Mouse (Mus musculus): ENCODE results near the gene Olfr1247. TPM values are rescaled to one million over a fixed set of nuclear protein-coding genes. Genes with fewer than 3 reads are reported as not detected.

The Olfr1247 gene
- not detected in 2 replicates for polyA plus RNA-seq (2012)

DNA sequence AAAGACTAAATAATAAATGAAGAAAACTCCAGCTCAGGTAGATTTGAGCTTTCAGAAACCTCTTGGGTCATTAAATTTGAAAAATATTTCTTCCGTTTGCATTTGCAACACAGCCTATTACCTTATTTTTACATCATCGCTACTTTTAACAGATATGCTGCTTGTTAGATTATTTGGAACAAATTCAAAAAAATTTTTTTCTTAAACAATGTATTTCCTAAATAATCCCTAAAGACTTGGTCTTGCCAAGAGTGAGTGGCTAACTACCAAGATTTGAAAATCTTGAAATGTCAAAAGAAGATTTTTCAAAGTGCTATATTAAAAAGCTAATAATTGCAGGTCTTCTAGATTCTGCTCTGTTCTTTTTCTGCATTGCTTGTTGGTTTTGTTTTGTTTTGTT, at the start of gene Olfr1247:
Gene Olfr1247 (minus strand): TSS at position 101 of the 400 bp plus-strand sequence.

DNA sequence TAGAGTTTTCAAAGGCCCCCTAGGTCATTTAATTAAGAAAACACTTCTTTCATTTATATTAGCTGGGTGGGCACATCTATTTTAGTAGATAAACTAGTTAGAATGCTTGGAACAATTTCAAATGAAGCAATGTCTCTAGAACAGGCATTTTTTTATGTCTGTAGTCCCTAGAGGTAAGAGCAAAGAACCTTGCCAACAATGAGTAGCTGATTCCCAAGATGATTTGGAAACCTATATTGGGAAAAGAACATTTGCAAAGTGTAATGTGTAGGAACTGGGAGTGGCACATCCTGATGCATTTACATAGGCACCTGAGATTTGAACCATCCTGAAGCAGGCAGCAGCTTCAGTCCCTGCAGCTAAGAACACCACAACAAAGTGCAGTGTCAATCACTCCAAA, 47.4 kb upstream of the Olfr1247 start, which contains the start of gene Olfr1250:
Gene Olfr1250 (minus strand): TSS at position 101 of the 400 bp plus-strand sequence.

DNA sequence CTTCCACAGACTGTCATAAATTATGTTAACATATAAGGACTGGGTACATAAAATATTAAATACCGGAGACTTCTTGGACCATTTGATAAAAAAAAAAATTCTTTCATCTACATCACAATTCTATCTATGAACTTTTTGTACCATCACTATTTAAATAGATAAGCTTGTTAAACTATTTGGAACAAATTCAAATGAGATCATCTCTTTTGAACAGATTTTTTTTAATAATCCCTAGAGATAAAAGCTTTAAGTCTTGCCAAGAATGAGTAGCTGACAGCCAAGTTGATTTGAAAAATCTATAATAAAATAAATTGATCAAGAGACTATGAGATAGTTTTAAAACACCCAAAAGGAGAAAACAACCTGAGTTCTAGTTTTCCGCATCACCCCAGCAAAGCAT, 21.0 kb upstream of the Olfr1247 start, which contains the start of gene Olfr1249:
Gene Olfr1249 (minus strand): TSS at position 101 of the 400 bp plus-strand sequence.

DNA sequence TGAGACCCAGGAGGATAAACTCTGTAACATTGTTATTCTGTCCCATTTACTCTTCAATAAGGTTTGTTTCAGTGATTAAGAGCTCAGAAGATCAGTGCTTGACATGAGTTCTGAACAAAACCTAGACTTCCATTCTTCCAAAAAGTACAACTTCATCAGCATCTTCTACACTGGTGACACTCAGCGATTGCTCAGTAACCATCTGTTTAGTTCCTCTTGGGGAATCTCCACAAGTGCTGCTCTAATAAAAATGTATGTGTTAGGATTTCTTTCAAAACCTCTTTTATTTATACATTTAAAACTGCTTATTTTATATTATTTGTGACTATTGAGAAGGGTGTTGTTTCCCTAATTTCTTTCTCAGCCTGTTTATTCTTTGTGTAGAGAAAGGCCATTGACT, 4.2 kb upstream of the Olfr1247 start, which contains the start of gene Olfr1248:
Gene Olfr1248 (minus strand): TSS at position 101 of the 400 bp plus-strand sequence.

DNA sequence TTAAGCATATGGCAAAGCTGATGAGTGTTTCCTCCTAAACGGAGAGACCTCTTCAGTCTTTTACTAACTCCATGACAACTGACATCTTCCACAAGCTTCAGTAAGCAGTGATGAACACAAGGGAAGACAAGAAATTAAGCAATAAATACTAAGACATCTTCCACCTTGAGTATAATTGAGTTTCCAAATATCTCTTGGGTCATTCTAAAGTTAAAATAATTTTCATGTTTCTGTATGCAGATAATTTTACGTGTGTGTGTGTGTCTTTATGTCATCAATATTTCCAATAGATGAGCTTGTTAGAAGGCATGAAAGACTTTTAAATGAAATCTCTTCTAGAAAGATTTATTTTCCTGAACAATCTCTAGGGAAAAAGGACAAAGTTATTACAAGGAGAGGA, 20.9 kb downstream of the Olfr1247 start, which contains the start of gene Olfr1246:
Gene Olfr1246 (minus strand): TSS at position 101 of the 400 bp plus-strand sequence.

DNA sequence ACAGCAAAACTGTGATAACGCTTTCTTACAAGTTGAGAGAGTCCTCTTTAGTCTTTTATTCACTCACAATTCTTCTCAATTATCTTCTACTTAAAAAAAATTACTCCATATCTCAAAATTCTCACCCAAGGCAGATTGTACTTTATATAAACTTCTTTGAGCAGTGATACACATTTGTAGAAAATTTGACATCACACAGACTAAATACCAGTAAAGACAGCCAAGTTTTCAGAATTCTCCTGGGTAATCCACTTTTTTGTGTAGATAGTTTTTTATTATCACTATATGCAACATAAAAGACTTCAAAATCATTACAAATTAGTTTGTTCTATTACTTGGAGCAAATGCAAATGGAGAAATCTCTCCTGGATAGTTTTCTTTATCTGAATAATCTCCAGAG, 35.6 kb downstream of the Olfr1247 start, which contains the start of gene Olfr1245:
Gene Olfr1245 (minus strand): TSS at position 101 of the 400 bp plus-strand sequence.

Other genes with a start within 250 kb of the Olfr1247 start
- gene Olfr1234, start 249.3 kb downstream of the Olfr1247 start, polyA plus RNA-seq (2012): not detected in 2 replicates
- not detected in 2 replicates for gene Olfr1238, start 204.5 kb downstream of the Olfr1247 start, polyA plus RNA-seq (2012)
- not detected in 2 replicates for gene Olfr1239, start 193.7 kb downstream of the Olfr1247 start, polyA plus RNA-seq (2012)
- gene Olfr1240, start 171.1 kb downstream of the Olfr1247 start, polyA plus RNA-seq (2012): not detected in 2 replicates
- gene Olfr1241, start 127.0 kb downstream of the Olfr1247 start, polyA plus RNA-seq (2012): not detected in 2 replicates
- gene Olfr1242, start 115.8 kb downstream of the Olfr1247 start, polyA plus RNA-seq (2012): not detected in 2 replicates
- gene Olfr1243, start 82.6 kb downstream of the Olfr1247 start, polyA plus RNA-seq (2012): not detected in 2 replicates
- not detected in 2 replicates for gene Olfr1245, start 35.7 kb downstream of the Olfr1247 start, polyA plus RNA-seq (2012)
- not detected in 2 replicates for gene Olfr1246, start 21.0 kb downstream of the Olfr1247 start, polyA plus RNA-seq (2012)
- gene Olfr1248, start 4.1 kb upstream of the Olfr1247 start, polyA plus RNA-seq (2012): not detected in 2 replicates
- not detected in 2 replicates for gene Olfr1249, start 20.9 kb upstream of the Olfr1247 start, polyA plus RNA-seq (2012)
- gene Olfr1250, start 47.3 kb upstream of the Olfr1247 start, polyA plus RNA-seq (2012): not detected in 2 replicates
- gene Olfr1251, start 57.8 kb upstream of the Olfr1247 start, polyA plus RNA-seq (2012): not detected in 2 replicates
- gene Olfr1252, start 110.9 kb upstream of the Olfr1247 start, polyA plus RNA-seq (2012): not detected in 2 replicates
- gene Olfr1253, start 143.0 kb upstream of the Olfr1247 start, polyA plus RNA-seq (2012): not detected in 2 replicates
- not detected in 2 replicates for gene Olfr1254, start 179.5 kb upstream of the Olfr1247 start, polyA plus RNA-seq (2012)
- not detected in 2 replicates for gene Olfr1255, start 197.9 kb upstream of the Olfr1247 start, polyA plus RNA-seq (2012)
- not detected in 2 replicates for gene Olfr1256, start 227.4 kb upstream of the Olfr1247 start, polyA plus RNA-seq (2012)
- not detected in 2 replicates for gene Olfr48, start 234.1 kb upstream of the Olfr1247 start, polyA plus RNA-seq (2012)

Data from megakaryocyte-erythroid progenitor cell, adult 5 weeks (primary cell).